Mouse (Mus musculus) cerebellum, postnatal 4 days (tissue): ENCODE results near the gene Pde6g.

ENCODE experiments used
- DNase-seq, 2 experiments: peaks; one replicate each; pipeline ENCODE4 v3.0.0; 2022; ENCODE audit warnings: low spot score in 2 of 2, mixed read lengths in 1 of 2

Pde6g gene

DNA sequence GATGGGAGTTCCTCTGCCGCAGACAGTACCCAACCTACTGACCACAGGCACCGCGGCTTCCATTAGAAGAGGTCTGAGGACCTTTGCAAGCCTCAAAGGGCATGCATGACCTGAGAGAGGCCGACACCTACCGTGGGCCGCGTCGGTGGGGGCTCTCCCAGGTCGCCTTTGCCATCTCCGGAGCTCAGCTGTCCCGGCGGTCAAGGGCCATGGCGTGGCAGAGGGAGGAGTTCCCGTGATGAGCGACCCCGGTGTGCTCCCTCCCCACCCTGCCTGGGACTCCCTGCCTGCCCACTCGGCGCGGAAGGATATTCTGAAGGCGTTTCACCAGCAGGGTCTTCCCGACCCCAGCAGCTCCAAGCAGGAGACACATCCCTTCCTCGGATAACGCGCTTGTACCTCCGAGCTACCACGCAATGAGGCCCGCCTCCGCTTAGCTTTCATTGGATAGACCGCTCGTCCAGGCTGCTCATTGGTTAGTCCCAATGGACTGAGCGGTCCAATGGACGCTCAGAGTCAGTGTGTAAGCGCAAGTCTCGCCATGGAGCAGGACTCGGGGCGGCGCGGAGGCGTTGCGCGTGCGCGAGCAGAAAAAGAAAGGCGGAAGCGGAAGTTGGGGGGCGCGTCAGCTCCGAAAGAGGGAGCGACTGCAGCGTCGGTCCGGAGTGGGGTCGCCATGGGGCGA lies 13.9 kb upstream of the Pde6g start, which contains the start of gene Arl16:
Gene Arl16 (minus strand): TSS at position 557 of the 685 bp plus-strand sequence.
- DNase-seq: peak; percentile 81 to 92

DNA sequence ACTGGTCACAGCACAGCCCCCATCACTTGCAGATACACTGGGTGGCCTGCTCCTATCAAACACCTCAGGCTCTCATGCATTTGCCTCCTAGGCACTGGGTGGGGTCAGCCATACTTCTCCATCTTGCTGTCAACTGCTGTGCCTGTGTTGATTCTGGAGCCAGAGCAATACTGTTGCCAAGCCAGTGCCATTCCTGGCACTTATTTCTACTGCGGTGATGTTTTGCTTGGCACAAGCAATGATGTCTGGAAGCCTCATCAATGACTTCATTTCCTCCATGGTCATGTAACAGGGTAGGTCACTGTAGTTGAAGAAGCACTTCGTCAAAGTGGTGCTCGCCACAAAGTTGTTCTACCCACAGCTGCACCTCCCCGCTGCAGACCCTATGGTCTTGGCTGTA lies 12.2 kb upstream of the Pde6g start:
- no peak for DNase-seq

DNA sequence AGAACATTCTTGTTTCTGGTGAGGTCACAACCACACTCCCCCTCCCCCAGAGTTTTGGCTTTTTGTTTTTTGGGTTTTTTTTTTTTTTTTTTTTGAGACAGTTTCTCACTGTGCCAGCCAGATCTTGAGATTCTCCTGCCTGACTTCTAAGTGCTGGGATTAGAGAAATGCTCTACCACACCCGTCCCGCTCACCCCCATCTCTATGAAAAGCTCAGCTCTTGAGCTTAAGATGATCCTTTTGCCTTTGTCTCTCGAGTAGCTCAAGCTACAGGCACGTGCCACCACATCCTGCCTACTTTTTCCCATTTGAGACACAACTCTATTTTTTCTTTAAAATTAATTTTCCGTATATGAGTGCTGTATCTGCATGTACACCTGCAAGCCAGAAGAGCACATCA lies 11.1 kb upstream of the Pde6g start:
- DNase-seq: no peak

DNA sequence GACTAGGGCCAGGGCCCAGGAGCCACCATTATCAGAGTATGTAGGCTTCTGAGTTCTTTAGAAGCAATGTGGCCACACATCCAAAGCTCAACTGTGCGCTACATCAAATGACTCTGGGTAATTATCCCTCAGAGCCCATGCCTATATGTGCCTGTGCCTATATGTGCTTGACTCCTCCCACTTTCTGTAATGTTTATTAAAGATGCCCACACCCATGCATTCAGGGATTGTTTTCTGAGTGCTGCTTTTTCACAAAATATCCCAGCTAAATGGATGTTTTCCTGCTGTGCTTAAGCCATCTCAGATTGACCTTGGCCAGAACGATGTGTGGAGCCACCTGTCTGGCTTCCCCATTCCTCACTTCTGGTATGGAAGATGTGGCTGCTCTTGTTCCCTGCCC lies 10.2 kb upstream of the Pde6g start:
- no peak for DNase-seq

DNA sequence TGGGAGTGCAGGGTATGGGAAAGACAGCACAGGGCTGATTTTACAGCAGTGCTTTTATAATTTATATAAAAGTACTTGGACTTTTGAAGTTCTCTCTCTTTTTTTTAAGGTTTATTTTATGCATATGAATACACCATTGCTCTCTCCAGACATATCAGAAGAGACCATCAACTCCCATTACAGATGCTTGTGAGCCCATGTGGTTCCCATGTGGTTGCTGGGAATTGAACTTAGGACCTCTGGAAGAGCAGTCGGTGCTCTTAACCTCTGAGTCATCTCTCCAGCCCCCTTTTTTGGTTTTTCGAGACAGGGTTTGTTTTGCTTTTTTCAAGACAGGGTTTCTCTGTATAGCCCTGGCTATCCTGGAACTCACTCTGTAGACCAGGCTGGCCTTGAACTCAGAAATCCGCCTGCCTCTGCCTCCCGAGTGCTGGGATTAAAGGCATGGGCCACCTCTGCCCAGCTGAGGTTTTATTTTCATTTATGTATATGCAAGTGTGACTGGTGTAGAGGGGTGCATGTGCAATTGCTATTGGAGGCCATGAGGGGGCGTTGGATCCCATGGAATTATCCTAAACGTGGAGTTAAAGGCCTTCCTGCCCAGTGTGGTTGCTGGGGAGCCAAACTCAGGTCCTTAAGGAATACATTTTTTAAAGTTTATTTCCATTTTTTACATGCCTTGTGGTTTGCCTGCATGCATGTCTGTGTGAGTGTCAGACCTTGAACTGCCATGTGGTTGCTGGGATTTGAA lies 5.7 kb upstream of the Pde6g start:
- no peak for DNase-seq

DNA sequence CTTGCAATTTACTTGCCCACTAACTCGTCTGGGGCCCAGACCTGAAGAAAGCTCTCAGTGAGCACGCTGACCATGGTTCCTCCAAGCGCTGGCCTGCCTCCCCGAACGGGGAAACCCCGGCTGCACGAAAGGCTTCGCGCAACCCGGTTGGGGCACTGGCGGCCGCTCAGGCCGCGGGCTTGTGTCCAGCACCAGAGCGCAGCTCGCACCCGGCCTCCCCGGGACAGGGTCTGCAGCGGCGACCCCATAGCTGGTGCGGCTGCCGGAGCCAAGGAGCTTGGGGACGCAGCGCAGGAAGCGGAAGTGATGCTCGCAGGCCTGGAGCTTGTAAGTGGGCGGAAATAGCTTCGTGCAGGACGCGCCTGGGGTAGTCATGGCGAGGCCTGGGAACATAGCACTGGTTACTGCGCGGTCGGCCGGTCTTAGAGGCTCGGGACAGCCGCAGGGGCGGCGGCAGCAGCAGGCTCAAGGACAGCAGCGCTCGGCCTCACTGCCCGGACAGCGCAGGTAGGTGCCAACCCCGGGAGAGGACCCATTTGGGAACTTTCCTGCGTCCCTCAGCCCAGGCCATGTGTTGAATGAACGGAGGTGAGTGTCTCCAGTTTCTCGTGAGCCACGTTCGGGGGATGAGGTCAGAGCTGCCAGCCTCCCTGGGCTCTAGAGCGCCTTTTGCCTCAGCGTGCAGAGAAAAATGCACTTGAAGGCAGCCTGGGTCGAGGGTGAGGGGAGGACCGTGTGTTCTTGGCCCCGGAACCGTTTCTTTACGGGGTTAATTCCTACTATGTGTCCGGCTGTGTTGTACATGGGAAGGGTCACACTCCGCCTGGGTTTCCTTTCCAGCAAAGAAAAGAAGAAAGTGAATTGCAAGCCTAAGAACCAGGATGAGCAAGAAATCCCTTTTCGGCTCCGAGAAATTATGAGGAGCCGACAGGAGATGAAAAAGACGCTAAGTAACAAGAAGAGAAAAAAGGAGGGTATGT lies 4.8 kb upstream of the Pde6g start, which contains the start of the genes Oxld1 and Ccdc137:
Gene Oxld1 (minus strand): TSS at position 297 of the 980 bp plus-strand sequence.
Gene Ccdc137 (plus strand): TSS at position 344 of the 980 bp plus-strand sequence.
- DNase-seq: peak; percentile 51 to 72

DNA sequence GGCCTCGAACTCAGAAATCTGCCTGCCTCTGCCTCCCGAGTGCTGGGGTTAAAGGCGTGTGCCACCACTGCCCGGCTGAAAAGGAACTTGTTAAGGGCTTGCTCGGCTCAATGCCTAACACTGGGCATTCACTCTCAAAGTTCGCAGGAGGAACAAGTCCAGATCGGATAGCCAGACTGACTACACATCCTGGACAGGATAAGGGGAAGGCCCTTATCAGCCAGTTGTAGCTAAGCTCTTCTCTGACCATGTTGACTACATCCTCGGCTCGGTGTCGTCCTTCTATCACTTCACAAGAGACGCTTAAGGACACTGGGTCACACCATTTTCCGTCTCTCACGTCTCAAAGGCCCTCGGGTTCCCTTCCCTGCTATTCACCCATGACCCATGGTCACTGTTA lies 4.1 kb upstream of the Pde6g start:
- no peak for DNase-seq

DNA sequence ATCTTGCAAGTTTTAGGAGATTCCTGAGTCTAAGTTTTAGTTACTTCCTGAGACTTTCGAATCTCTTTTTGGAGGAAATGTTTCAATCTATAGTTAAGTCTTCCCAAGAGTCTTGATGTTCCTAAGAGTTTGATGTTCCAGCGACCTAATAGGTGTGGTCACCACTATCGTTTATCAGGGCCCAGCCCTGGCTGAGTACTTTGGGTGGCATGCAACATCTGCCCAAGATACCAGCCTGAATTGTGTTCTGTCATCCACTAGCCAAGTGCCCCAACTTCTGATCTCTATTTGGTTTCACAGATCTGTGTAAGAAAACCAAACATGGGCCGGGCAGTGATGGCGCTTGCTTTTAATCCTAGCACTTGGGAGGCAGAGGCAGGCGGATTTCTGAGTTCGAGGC lies 2.1 kb upstream of the Pde6g start:
- no peak for DNase-seq

DNA sequence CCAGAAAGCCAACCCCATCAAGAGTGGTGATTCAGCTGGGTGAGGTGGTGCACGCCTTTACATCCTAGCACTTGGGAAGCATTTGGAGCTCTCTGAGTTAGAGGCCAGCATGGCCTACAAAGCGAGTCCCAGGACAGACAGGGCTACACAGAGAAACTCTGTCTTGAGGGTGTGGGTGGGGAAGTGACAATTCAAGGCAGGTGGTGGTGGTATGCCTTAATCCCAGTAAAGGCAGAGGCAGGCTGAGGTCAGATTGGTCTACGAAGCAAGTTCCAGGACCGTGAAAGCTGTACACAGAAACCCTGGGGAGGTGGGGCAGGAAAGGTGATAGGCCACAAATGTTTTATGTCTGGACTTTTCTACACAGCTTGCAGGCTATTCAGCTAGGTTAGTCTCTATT lies 1.7 kb upstream of the Pde6g start:
- no peak for DNase-seq

DNA sequence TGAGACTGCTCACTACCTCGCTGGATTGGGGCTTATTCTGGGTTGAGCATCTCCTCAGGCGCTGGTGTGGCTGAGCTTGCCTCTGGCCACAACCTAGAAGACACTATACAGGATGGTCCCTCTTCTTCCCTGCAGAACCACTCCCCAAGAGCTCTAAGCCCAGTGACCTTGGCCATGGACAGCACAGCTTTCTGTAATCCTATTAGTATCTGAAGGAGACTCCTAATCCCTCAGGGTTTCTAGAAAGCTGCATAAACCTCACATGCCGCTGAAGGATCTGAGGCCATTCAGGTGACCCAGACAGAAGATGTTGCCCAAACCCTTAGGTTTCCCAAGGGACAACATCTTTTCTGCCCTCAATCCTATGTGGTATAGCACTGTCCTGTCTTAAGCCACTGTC lies 1.1 kb downstream of the Pde6g start:
- no peak for DNase-seq

DNA sequence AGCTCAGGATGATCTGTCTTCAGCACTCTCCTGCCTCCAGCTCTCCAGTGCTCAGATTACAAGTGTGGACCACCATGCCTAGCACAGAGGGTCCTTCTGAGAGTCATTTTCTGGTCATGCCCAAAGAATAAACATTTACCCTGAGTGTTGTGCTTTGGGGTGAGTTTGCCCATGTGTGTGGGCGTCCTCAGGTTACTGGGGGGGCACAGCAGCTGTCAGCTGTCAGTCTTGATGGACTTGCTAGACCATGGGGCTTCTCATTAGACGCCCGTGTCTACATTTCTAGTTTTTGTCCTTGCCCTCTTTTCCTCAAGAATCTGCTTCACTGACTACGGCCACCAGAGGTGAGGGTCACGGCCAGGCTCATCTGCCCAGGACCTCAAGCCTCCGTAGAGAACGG lies 6.1 kb downstream of the Pde6g start:
- no peak for DNase-seq

DNA sequence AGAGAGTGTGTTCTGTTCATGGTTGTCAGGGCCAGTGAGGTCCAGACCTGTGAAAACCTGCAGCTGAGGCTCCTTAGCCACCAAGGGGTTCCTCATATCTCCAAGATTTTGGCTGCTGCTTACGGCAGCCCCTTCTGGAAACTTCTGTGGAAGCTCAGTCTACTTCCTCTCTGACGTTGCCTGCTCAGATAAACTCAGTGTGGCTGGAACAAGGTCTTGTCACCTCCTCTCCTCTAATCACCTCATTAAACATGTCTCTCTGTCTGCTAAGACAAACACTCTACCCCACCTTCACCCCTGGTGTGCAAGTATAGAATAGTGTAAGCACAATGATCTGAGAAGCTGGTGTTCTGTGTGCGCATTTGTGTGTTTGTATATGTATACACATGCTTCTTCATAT lies 7.8 kb downstream of the Pde6g start:
- DNase-seq: no peak

DNA sequence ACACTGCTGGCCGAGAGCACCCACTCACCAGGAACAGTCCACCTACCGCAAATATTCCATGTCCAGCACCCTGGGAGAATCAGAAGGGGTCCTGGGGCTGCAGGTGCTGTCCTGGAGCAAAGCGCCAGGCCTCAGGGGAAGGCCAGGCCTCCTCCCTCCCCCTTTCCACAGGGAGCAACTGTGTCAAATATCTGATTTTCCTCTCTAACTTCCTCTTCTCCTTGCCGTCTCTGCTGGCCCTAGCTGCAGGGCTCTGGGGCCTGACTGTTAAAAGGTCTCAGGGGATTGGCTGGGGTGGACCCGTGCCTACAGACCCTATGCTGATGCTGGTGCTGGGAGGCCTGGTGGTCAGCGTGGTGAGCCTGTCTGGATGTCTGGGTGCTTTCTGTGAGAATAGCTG lies 9.2 kb downstream of the Pde6g start:
- no peak for DNase-seq

DNA sequence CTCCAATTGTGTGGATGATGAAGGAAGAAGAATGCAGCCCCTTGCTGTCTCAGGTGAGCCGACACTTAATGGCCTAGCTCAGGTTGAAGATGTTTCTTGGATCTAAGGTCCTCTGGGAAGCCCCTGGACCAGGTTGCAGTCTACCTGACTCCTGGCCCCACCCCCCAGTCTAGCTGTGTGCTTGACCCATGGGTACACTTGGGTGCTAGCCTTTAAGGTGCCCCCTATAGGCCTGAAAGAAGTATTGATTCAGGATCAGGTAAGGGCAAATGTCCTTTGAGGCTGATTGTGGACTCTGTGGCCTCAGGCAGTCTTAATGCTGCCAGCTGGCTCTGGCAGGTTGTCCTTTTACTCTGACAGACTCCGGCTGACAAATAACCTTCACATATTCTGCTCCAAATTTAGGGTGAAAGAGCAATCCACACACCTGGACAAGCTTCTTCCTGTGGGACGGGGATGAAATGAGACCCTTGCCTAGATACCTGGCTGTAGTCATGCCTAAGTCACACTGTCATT lies 10.5 kb downstream of the Pde6g start:
- DNase-seq: no peak

DNA sequence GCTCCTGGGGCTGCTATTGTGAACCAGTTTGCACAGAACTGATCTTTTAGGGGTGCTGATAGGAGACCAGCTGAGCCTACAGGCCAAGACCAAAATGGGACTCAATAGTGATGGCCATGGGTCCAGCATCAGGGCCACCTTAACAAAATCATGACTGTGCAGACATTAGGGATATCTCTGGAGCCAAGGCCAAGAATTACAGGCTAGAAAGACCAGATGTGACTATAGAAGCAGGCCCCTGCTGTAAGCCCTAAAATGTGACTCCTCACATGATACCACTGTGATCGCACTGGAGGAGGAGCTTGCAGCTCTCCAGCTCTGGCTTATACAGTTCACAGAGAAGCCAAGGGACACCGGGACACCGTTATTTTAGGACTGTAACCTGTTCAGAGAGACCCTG lies 11.0 kb downstream of the Pde6g start, which contains the start of gene Tspan10:
Gene Tspan10 (plus strand): TSS at position 301 of the 400 bp plus-strand sequence.
- no peak for DNase-seq

DNA sequence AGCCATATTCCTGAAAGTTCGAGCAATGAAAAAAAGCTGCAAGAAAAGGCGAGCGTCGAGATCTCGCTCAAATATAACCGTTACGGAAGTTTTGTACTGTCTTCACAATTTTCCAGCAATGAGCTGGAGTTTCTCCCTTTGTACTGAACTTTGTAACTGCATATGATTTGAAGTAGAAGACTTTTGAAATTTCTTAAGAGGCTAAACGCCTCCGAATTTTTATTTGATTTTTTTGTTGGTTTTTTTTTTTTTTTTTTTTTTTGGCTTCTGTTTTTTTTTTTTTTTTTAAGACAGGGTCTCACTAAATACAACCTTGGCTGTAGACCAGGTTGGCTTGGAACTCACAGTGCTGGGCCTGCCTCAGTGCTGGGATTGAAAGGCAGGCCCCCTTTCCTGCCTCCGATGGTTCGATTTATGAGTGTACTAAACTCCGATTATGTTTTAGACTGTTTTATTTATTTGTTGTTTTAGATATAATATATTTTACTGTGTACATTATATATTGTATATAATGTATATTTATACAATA lies 15.4 kb downstream of the Pde6g start:
- no peak for DNase-seq

DNA sequence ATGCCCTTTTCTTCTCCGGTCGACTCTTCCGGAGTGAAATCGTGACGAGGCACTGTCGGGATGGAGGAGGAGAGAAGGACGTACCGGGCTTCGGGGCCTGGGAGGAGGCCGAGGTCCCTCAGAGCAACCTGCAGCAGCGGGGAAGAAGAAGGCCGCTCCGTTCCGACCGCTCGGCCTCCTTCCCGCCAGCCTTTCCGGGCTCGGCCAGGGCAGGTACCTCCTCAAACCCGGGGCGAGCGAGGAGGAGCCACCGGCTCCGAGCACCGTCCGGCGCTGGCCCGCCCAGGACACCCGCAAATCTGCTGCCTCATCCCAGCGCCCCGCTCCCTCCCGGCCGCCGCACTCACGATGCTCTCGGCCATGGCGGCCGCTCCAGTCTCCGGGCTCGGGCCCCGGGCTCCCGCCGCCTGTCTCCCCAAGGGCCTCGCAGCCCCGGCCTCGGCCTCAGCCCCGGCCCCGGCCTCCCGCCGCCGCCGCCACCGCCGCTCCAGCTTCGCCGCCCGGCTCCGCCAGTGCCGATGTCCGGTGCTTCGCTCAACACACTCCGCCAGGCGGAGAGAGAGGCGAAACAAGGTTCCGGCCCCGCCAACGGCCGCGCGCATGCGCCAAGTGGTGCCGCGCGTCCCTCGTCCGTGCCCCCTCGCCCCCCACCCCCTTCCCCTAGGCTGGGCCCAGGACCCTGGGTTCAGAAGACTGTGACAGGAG lies 16.0 kb downstream of the Pde6g start, which contains the start of gene Nploc4:
Gene Nploc4 (minus strand): TSS at position 557 of the 705 bp plus-strand sequence.
- DNase-seq: peak; percentile 82 to 92

DNA sequence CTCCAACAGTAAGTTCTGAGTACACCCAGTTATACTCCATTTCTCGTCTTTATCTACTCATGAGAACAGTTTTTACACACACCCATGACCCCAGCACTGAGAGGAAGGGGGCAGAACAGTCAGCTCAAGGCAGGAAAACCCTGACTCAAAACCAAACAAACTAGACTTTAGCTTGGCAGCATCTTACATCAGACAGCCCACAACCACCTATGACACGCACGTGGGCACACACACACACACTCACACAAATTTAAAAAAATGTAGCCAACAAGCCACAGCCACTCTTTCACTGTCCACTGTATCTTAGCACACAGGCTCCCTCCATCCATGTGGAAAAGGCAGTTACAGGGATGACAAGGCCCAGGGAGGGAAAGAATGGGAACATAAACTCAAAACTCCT lies 26.6 kb downstream of the Pde6g start:
- no peak for DNase-seq

DNA sequence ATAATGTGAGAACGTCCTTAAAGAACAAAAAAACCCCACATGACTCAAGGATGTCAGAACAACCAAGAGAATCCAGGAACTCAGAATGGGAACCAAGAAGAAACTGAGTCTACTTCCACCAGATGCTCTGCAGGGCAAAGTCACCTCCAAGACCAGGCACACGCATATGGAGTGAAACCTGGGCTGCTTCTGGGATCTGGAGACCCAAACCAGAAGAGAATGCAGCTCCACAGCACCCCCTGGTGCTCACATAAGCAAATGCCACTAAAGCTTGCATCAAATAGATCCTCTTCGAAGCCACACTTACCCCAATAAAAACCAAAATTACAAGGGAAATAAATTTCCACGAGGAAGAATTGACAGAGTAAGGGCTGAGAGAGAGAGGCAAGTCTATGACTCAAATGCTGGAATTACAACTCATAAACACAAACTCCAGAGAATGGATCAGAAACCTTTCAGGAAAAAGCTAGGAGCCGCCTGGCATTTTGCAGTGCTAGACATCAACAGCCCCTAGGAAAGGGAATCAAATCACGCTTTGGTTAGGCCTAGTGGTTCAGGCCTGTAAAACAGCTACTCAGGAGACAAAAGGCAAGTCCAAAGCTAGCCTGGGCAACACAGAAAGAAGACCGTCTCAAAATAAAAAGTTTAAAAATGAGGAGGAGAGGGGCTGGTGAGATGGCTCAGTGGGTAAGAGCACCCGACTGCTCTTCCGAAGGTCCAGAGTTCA lies 29.6 kb downstream of the Pde6g start:
- peak in 1 of 2 experiments; percentile 69 for DNase-seq
